Mouse (Mus musculus): ENCODE data around the gene Tmem223. TPM values are rescaled to one million over a fixed set of nuclear protein-coding genes. Genes with fewer than 3 reads are reported as not detected.

Gene Tmem223
- total and polyA plus RNA-seq, 2 experiments from 2014 or later = 214 to 306 TPM

- Histone ChIP-seq H3K4me3 (ENCODE audit: low read depth, low read length) (peak overlapping the region; percentile 71), H3K9me3 (replicated peaks; ENCODE audit: control insufficient read depth, low read length) (no peaks in the 10 kb centered on the region), H3K36me3 (replicated peaks; ENCODE audit: control insufficient read depth, insufficient read depth, low read length) (peaks cover 20% of the 10 kb centered on the region), H3K27me3 (ENCODE audit: control insufficient read depth, insufficient read depth, low read length) (no peaks in the 10 kb centered on the region), H3K4me1 (ENCODE audit: control insufficient read depth, insufficient read depth) (peaks cover 13% of the 10 kb centered on the region; the same call in 1 of the 2 replicates), H3K9ac (replicated peaks; ENCODE audit: low read depth, low read length) (no peak overlapping the region), H3K27ac (ENCODE audit: low read depth) (peak overlapping the region; percentile 73), H3K4me2 (ENCODE audit: low read depth, low read length) (peak overlapping the region; percentile 76)
- no peak for ATAC-seq (ENCODE audit: insufficient read depth, low read depth)
- no peak for DNase-seq (ENCODE audit: low spot score)
- no peak for TF ChIP-seq CTCF (IDR thresholded peaks at IDR 0.05; ENCODE audit: low read depth)
- no peak for TF ChIP-seq EP300 (IDR thresholded peaks at IDR 0.05; ENCODE audit: low read depth)
These were observed 28.1 kb downstream of the Tmem223 start for GRCm38 (mm10) chr19:8798947-8799315.

- under 1% methylated on average over 30 of the region's 30 CpGs for WGBS
- ATAC-seq (ENCODE audit: insufficient read depth, low read depth) = peak; percentile 97
- Histone ChIP-seq H3K27ac (ENCODE audit: low read depth) (peak within 1 kb of the TSS; percentile 85), H3K27me3 (ENCODE audit: control insufficient read depth, insufficient read depth, low read length) (no peaks in the 10 kb centered on the region), H3K4me1 (ENCODE audit: control insufficient read depth, insufficient read depth) (peaks cover 13% of the 10 kb centered on the region; the same call in 1 of the 2 replicates), H3K4me2 (ENCODE audit: low read depth, low read length) (peak within 1 kb of the TSS; percentile 73), H3K36me3 (replicated peaks; ENCODE audit: control insufficient read depth, insufficient read depth, low read length) (peaks cover 18% of the 10 kb centered on the region; the same call in 1 of the 2 replicates), H3K4me3 (ENCODE audit: low read depth, low read length) (peak within 1 kb of the TSS; percentile 63), H3K9ac (replicated peaks; ENCODE audit: low read depth, low read length) (peak within 1 kb of the TSS; percentile 40), H3K9me3 (replicated peaks; ENCODE audit: control insufficient read depth, low read length) (no peaks in the 10 kb centered on the region)
- DNase-seq (ENCODE audit: low spot score) = peak; percentile 99
- TF ChIP-seq EP300 (IDR thresholded peaks at IDR 0.05; ENCODE audit: low read depth) (no peak), CTCF (IDR thresholded peaks at IDR 0.05; ENCODE audit: low read depth) (no peak)
These were observed 31.5 kb downstream of the Tmem223 start, which contains the start of gene Zbtb3 for GRCm38 (mm10) chr19:8802130-8802821. Gene Zbtb3, plus strand, starts transcription at chr19:8802555.

GRCm38 (mm10) chr19:8803204-8803780, 32.5 kb downstream of the Tmem223 start:
- WGBS = 88% methylated on average over 9 of the region's 9 CpGs

GRCm38 (mm10) chr19:8803879-8804660, 33.3 kb downstream of the Tmem223 start:
- no peak overlapping the region for H3K4me2 ChIP-seq (ENCODE audit: low read depth, low read length)
- ATAC-seq (ENCODE audit: insufficient read depth, low read depth) (no peak), DNase-seq (ENCODE audit: low spot score) (no peak)
- H3K4me1 ChIP-seq (ENCODE audit: control insufficient read depth, insufficient read depth) = peaks cover 9% of the 10 kb centered on the region; the same call in 1 of the 2 replicates
- H3K9ac ChIP-seq (replicated peaks; ENCODE audit: low read depth, low read length) = no peak overlapping the region
- H3K4me3 ChIP-seq (ENCODE audit: low read depth, low read length) = no peak overlapping the region
- no peak for TF ChIP-seq EP300 (IDR thresholded peaks at IDR 0.05; ENCODE audit: low read depth)
- TF ChIP-seq CTCF (IDR thresholded peaks at IDR 0.05; ENCODE audit: low read depth) = no peak
- no peaks in the 10 kb centered on the region for H3K9me3 ChIP-seq (replicated peaks; ENCODE audit: control insufficient read depth, low read length)
- no peak overlapping the region for H3K27ac ChIP-seq (ENCODE audit: low read depth)
- 87% methylated on average over 11 of the region's 11 CpGs for WGBS
- H3K27me3 ChIP-seq (ENCODE audit: control insufficient read depth, insufficient read depth, low read length) = no peaks in the 10 kb centered on the region
- H3K36me3 ChIP-seq (replicated peaks; ENCODE audit: control insufficient read depth, insufficient read depth, low read length) = peaks cover 24% of the 10 kb centered on the region

More at GRCm38 (mm10) chr19:8803204-8803780, 32.5 kb downstream of the Tmem223 start:
- TF ChIP-seq CTCF (IDR thresholded peaks at IDR 0.05; ENCODE audit: low read depth) (no peak), EP300 (IDR thresholded peaks at IDR 0.05; ENCODE audit: low read depth) (no peak)
- Histone ChIP-seq H3K36me3 (replicated peaks; ENCODE audit: control insufficient read depth, insufficient read depth, low read length) (peaks cover 19% of the 10 kb centered on the region; the same call in 1 of the 2 replicates), H3K27me3 (ENCODE audit: control insufficient read depth, insufficient read depth, low read length) (no peaks in the 10 kb centered on the region), H3K4me1 (ENCODE audit: control insufficient read depth, insufficient read depth) (peaks cover 9% of the 10 kb centered on the region; the same call in 1 of the 2 replicates), H3K27ac (ENCODE audit: low read depth) (no peak overlapping the region), H3K9me3 (replicated peaks; ENCODE audit: control insufficient read depth, low read length) (no peaks in the 10 kb centered on the region), H3K4me3 (ENCODE audit: low read depth, low read length) (no peak overlapping the region), H3K9ac (replicated peaks; ENCODE audit: low read depth, low read length) (no peak overlapping the region), H3K4me2 (ENCODE audit: low read depth, low read length) (peak overlapping the region; percentile 73; the same call in 1 of the 2 replicates)
- DNase-seq (ENCODE audit: low spot score) (no peak), ATAC-seq (ENCODE audit: insufficient read depth, low read depth) (no peak)

- Histone ChIP-seq H3K4me3 (ENCODE audit: low read depth, low read length) (no peak overlapping the region), H3K36me3 (replicated peaks; ENCODE audit: control insufficient read depth, insufficient read depth, low read length) (peaks cover 41% of the 10 kb centered on the region), H3K27ac (ENCODE audit: low read depth) (no peak overlapping the region), H3K4me2 (ENCODE audit: low read depth, low read length) (no peak overlapping the region), H3K4me1 (ENCODE audit: control insufficient read depth, insufficient read depth) (peaks cover 6% of the 10 kb centered on the region; the same call in 1 of the 2 replicates), H3K27me3 (ENCODE audit: control insufficient read depth, insufficient read depth, low read length) (no peaks in the 10 kb centered on the region), H3K9ac (replicated peaks; ENCODE audit: low read depth, low read length) (no peak overlapping the region), H3K9me3 (replicated peaks; ENCODE audit: control insufficient read depth, low read length) (no peaks in the 10 kb centered on the region)
- no peak for ATAC-seq (ENCODE audit: insufficient read depth, low read depth)
- TF ChIP-seq EP300 (IDR thresholded peaks at IDR 0.05; ENCODE audit: low read depth) = no peak
- TF ChIP-seq CTCF (IDR thresholded peaks at IDR 0.05; ENCODE audit: low read depth) = no peak
- 94% methylated on average over 5 of the region's 5 CpGs for WGBS
- no peak for DNase-seq (ENCODE audit: low spot score)
These were observed 36.0 kb downstream of the Tmem223 start for GRCm38 (mm10) chr19:8806810-8807209.
